Mouse (Mus musculus) adrenal gland, postnatal 10 days (tissue): ENCODE results near the gene Mrm2. TPM values are rescaled to one million over a fixed set of nuclear protein-coding genes. Genes with fewer than 3 reads are reported as not detected.

ENCODE experiments used
- total RNA-seq, 2 experiments: library from RNA; stranded (reverse); gene quantifications; 2 replicates each; pipeline ENCODE4 v1.2.3; 2021

Gene Mrm2
- total RNA-seq, 2 experiments from 2014 or later = 12.0 to 13.9 TPM

Other genes with a start within 250 kb of the Mrm2 start
- 10 to 100 TPM; 20.3 to 22.3 TPM for gene Mad1l1, start 10.3 kb downstream of the Mrm2 start, total RNA-seq
- 10 to 100 TPM; 19.8 to 26.8 TPM for gene Nudt1, start 10.2 kb downstream of the Mrm2 start, total RNA-seq
- gene Snx8, start 57.4 kb upstream of the Mrm2 start, total RNA-seq = 10 to 100 TPM; 19.7 to 20.3 TPM
- gene Eif3b, start 87.4 kb upstream of the Mrm2 start, total RNA-seq = 100 to 1,000 TPM; 132 to 140 TPM
- gene Gm4869, start 113.7 kb upstream of the Mrm2 start, total RNA-seq = under 1 TPM in 1 of 2 experiments, not detected in 1; 0.15 TPM
- gene Chst12, start 173.7 kb upstream of the Mrm2 start, total RNA-seq = 10 to 100 TPM; 10.9 to 13.9 TPM
- not detected for gene Grifin, start 233.2 kb upstream of the Mrm2 start, total RNA-seq